Mouse (Mus musculus) heart, adult 2 months (tissue): ENCODE measurements around the gene Pex26. TPM values are rescaled to one million over a fixed set of nuclear protein-coding genes. Genes with fewer than 3 reads are reported as not detected.
A peak's percentile ranks its signal among the peaks of the same experiment; 100 is the strongest.

Source experiments
- DNase-seq, 2 experiments: peaks; one replicate each; pipeline ENCODE4 v3.0.0; 2021
- H3K27ac ChIP-seq: fragments of 200-600 bp; 2 replicates; pipeline ENCODE4 v1.8.1; 2022
- H3K27me3 ChIP-seq: fragments of 200-500 bp; 2 replicates; pipeline ENCODE4 v1.6.1; 2012; ENCODE audit warnings: mild to moderate bottlenecking, low read length, inconsistent platforms, mixed read lengths; ENCODE audit not compliant: control insufficient read depth, insufficient read depth
- H3K36me3 ChIP-seq: fragments of 200-500 bp; 2 replicates; pipeline ENCODE4 v1.6.1; 2012; ENCODE audit warnings: low read length, inconsistent platforms; ENCODE audit not compliant: control insufficient read depth, insufficient read depth
- H3K4me1 ChIP-seq: fragments of 200-500 bp; 2 replicates; pipeline ENCODE4 v1.6.1; 2011; ENCODE audit warnings: low read length; ENCODE audit not compliant: control insufficient read depth, insufficient read depth
- H3K4me3 ChIP-seq: fragments of 200-600 bp; 2 replicates; pipeline ENCODE4 v1.8.1; 2022
- H3K79me2 ChIP-seq: fragments of 200-500 bp; replicated peaks from 2 replicates; pipeline ENCODE4 v1.6.1; 2012; ENCODE audit warnings: mild to moderate bottlenecking, inconsistent platforms, low read length, moderate library complexity, mixed read lengths; ENCODE audit not compliant: control insufficient read depth, insufficient read depth
- H3K9ac ChIP-seq: fragments of 200-500 bp; 2 replicates; pipeline ENCODE4 v1.6.1; 2012; ENCODE audit warnings: low read depth, mild to moderate bottlenecking, control low read depth, inconsistent platforms, low read length, mixed read lengths
- CTCF ChIP-seq: fragments of 200-600 bp; IDR thresholded peaks from 2 replicates; pipeline ENCODE4 v1.8.1; 2022; ENCODE audit warnings: antibody characterized with exemption, mild to moderate bottlenecking, moderate library complexity
- EP300 ChIP-seq: fragments of 200-500 bp; IDR thresholded peaks from 2 replicates; pipeline ENCODE4 v1.6.1; 2011; ENCODE audit warnings: low read depth, low read length, control low read depth; ENCODE audit not compliant: insufficient read depth
- POLR2A ChIP-seq: fragments of 200-500 bp; IDR thresholded peaks from 2 replicates; pipeline ENCODE4 v1.6.1; 2011; ENCODE audit warnings: mild to moderate bottlenecking, low read depth, low read length, control low read depth; ENCODE audit not compliant: insufficient read depth
- WGBS: fragments of 180-500 bp; shearing (Covaris S2); methylation state at CpG from one replicate; pipeline ENCODE4 v1.1.7; 2018; 5-methylcytosine and 5-hydroxymethylcytosine counted together
- intact Hi-C: fragments of 180-260 bp; cut with DNase I; formaldehyde crosslinking; loops from one replicate; pipeline ENCODE4 v1.15.1; 2025
- polyA plus RNA-seq: library from polyadenylated mRNA; depleted of rRNA; stranded (reverse); fragments of >200 nt; gene quantifications from 2 replicates; pipeline ENCODE4 v1.2.3, GENCODE M21; 2012
- total RNA-seq, 2 experiments: library from RNA; stranded (reverse); gene quantifications; 2 replicates each; pipeline ENCODE4 v1.2.3; 2021

Pex26 gene
- total and polyA plus RNA-seq, 3 experiments = 6.0 to 8.3 (median 6.0) TPM

DNA sequence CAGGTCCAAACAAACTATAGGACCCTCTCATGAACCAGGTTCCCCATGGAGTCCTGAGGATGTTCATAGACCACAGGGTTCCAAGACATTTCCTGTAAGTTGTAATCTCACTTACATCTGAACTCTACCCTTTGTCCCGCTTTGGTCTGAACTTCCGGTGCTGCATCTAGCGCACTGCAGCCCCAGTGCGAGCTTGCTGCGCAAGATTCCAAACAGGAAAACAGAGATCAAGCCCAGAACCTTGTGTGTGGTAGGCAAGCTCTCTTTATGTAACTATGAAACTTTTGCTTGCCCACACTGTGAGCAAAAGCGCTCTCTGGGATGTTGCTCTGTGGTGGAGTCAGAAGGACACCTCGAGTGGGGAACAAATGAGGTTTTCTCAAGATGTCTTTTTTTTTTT, 34.5 kb downstream of the Pex26 start:
- H3K27me3 ChIP-seq = no peaks in the 10 kb centered on the region
- DNase-seq = no peak
- TF ChIP-seq CTCF (no peak), POLR2A (no peak), EP300 (no peak)
- WGBS = 63% methylated on average over 7 of the region's 7 CpGs
- H3K4me3 ChIP-seq = no peak overlapping the region
- no peaks in the 10 kb centered on the region for H3K79me2 ChIP-seq
- H3K9ac ChIP-seq = no peak overlapping the region
- peaks cover 13% of the 10 kb centered on the region for H3K36me3 ChIP-seq
- H3K4me1 ChIP-seq = peaks cover 18% of the 10 kb centered on the region
- peak overlapping the region; percentile 76 for H3K27ac ChIP-seq
- intact Hi-C loops = no loop called here

DNA sequence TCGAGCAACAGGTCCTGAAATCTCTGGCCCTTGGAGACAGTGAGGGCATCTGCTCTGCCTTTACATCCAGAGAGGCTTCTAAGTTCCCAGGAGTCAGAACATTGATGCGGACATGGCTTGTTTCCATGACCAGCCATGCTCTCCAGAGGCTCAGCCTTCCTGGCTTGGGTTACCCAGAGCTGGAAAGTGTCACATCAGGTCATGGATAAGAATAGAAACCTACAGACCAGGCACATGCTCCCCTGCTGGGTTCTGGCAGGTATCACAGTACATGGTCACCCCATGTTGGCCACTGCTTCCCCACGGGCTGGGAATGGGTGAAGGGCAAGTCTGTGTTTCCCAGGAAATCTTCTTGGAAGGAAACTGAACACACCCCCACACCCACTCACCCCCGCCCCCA, 35.9 kb downstream of the Pex26 start:
- DNase-seq = peak; percentile 47 to 77
- WGBS = 38% methylated on average over 4 of the region's 4 CpGs
- H3K36me3 ChIP-seq = peaks cover 16% of the 10 kb centered on the region
- no peak overlapping the region for H3K4me3 ChIP-seq
- H3K4me1 ChIP-seq = peaks cover 18% of the 10 kb centered on the region
- peak overlapping the region; percentile 87 for H3K27ac ChIP-seq
- intact Hi-C loops = no loop called here
- H3K79me2 ChIP-seq = no peaks in the 10 kb centered on the region
- no peaks in the 10 kb centered on the region for H3K27me3 ChIP-seq
- peak overlapping the region; percentile 15; the same call in 1 of the 2 replicates for H3K9ac ChIP-seq
- TF ChIP-seq CTCF (peak; percentile 15; the same call in 1 of the 2 replicates), POLR2A (peak; percentile 34; the same call in 1 of the 2 replicates), EP300 (peak; percentile 95)

DNA sequence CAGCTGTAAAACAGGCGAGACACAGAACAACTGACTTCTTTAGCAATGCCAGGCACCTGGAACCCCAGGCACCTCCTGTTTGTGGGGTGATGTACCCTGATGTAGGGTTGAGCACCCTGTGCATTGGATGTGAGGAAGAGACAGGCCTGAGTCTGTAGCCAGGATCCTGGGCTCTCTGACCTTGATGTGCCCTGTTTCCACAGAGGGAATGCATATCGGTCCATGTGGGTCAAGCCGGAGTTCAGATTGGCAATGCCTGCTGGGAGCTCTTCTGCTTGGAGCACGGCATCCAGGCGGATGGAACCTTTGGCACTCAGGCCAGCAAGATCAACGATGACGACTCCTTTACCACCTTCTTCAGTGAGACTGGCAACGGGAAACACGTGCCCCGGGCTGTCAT, 36.7 kb downstream of the Pex26 start:
- peaks cover 16% of the 10 kb centered on the region for H3K4me1 ChIP-seq
- intact Hi-C loops = no loop called here
- H3K4me3 ChIP-seq = no peak overlapping the region
- peak; percentile 35 to 50 for DNase-seq
- TF ChIP-seq EP300 = no peak
- no peak for TF ChIP-seq POLR2A
- TF ChIP-seq CTCF = no peak
- no peak overlapping the region for H3K9ac ChIP-seq
- H3K27ac ChIP-seq = peak overlapping the region; percentile 87
- H3K27me3 ChIP-seq = no peaks in the 10 kb centered on the region
- H3K79me2 ChIP-seq = no peaks in the 10 kb centered on the region
- H3K36me3 ChIP-seq = peaks cover 17% of the 10 kb centered on the region
- 67% methylated on average over 10 of the region's 10 CpGs for WGBS

DNA sequence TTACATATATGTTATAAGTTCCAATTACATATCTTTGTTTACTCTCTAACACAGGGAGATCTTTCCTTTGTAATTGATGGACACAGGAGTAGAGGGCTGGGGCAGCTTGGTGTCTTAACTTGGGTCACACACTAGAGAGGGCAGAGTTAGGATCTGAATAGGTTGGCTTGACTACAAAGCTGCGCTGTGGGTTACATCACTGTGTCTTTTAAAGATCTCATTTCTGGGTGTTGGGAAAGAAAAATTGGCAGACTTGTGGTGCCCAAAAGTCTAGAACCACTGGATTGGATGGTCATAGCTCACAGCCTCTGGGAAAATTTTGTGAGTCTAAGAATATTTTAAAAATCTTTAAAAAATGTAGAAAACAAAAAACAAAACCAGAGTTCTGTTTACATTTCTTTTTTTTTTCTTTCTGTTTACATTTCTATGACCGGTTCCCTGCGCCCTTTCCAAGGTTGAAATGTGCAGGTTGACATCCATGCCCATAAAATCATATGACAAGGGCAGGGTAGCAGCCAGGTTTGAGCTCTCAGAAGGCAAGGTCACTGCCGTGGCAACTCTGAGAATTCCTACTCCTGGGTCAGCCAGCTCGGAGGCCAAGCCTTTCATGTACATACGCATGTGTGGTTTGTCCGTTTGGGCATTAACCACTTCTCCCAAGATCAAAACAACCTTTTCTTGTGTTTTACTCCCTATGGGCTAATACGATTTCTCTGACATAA, 38.6 kb downstream of the Pex26 start:
- Histone ChIP-seq H3K27ac (peak overlapping the region; percentile 69), H3K4me3 (no peak overlapping the region), H3K4me1 (peaks cover 12% of the 10 kb centered on the region; the same call in 1 of the 2 replicates), H3K36me3 (peaks cover 14% of the 10 kb centered on the region), H3K9ac (no peak overlapping the region), H3K27me3 (no peaks in the 10 kb centered on the region), H3K79me2 (no peaks in the 10 kb centered on the region)
- WGBS = 62% methylated on average over 8 of the region's 8 CpGs
- intact Hi-C loops = no loop called here
- DNase-seq = peak in 1 of 2 experiments; percentile 31
- TF ChIP-seq EP300 (0 out of 2 replicates have a peak, but pooled peaks have one; percentile 27), CTCF (no peak), POLR2A (no peak)

DNA sequence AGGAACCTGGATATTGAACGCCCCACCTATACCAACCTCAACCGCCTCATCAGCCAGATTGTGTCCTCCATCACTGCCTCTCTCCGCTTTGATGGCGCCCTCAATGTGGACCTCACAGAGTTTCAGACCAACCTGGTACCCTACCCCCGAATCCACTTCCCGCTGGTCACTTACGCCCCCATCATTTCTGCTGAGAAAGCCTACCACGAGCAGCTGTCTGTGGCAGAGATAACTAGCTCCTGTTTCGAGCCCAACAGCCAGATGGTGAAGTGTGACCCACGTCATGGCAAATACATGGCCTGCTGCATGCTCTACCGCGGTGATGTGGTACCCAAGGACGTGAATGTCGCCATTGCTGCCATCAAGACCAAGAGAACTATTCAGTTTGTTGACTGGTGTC, 39.5 kb downstream of the Pex26 start:
- 92% methylated on average over 14 of the region's 14 CpGs for WGBS
- no peak for TF ChIP-seq POLR2A
- TF ChIP-seq EP300 = no peak
- TF ChIP-seq CTCF = no peak
- intact Hi-C loops = no loop called here
- no peak overlapping the region for H3K27ac ChIP-seq
- H3K4me3 ChIP-seq = no peak overlapping the region
- no peak for DNase-seq
- no peaks in the 10 kb centered on the region for H3K27me3 ChIP-seq
- H3K79me2 ChIP-seq = no peaks in the 10 kb centered on the region
- H3K9ac ChIP-seq = no peak overlapping the region
- H3K36me3 ChIP-seq = peaks cover 14% of the 10 kb centered on the region
- peaks cover 8% of the 10 kb centered on the region; the same call in 1 of the 2 replicates for H3K4me1 ChIP-seq

DNA sequence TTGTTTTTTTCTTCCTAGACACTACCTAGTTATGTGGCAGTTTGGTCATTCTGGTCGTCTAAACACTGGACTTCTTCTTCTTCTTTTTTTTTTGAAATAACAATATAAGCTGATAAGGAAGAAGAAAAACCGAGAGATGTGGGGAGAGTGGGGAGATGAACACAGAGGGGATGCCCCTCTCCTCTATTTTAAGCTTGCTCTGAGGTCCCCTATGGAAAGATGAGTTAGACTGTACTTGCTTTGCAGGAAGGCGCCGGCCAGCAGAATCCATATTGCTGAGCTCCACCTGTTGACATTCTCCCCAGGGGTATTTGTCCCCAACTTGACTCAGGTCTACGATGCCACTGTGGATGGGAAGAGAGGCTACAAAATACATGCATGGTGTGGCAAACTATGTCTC, 40.6 kb downstream of the Pex26 start:
- H3K4me3 ChIP-seq = no peak overlapping the region
- H3K27me3 ChIP-seq = no peaks in the 10 kb centered on the region
- peaks cover 4% of the 10 kb centered on the region; the same call in 1 of the 2 replicates for H3K4me1 ChIP-seq
- no peak for DNase-seq
- TF ChIP-seq CTCF (no peak), POLR2A (no peak), EP300 (no peak)
- no peaks in the 10 kb centered on the region for H3K79me2 ChIP-seq
- 44% methylated on average over 5 of the region's 5 CpGs for WGBS
- peaks cover 14% of the 10 kb centered on the region for H3K36me3 ChIP-seq
- H3K27ac ChIP-seq = no peak overlapping the region
- H3K9ac ChIP-seq = no peak overlapping the region
- intact Hi-C loops = no loop called here
